Mouse (Mus musculus): ENCODE data around the gene Bnip1.

- TF ChIP-seq POLR2A (IDR thresholded peaks at IDR 0.05; ENCODE audit: extremely low read depth, insufficient read depth, low read length) (no peak), CTCF (IDR thresholded peaks at IDR 0.05; ENCODE audit: low read depth, low read length) (no peak)
Observed at GRCm38 (mm10) chr17:26836377-26836776, 55.5 kb downstream of the Bnip1 start.
